Mouse (Mus musculus) embryonic fibroblast, embryonic 13.5 days (primary cell): ENCODE data around the gene Usp16.

Experiments
- CTCF ChIP-seq: IDR thresholded peaks from 2 replicates; pipeline ENCODE4 v1.5.1; 2011; ENCODE audit warnings: mild to moderate bottlenecking, control low read depth, low read length, moderate library complexity, borderline replicate concordance; ENCODE audit not compliant: insufficient read depth
- POLR2A ChIP-seq: IDR thresholded peaks from 2 replicates; pipeline ENCODE4 v1.6.1; 2011; ENCODE audit warnings: low read depth, mild to moderate bottlenecking, control low read depth, low read length, moderate library complexity

GRCm38 (mm10) chr16:87454419-87455179 is at the start of gene Usp16:
- TF ChIP-seq CTCF (no peak), POLR2A (peak; percentile 66)
